Mouse (Mus musculus) ES-Bruce4 (cell line): ENCODE results near the gene Dnajb8.

Experiments used
- CTCF ChIP-seq: IDR thresholded peaks from one replicate; pipeline ENCODE4 v1.8.1; 2011; ENCODE audit warnings: low read depth, low read length
- EP300 ChIP-seq: IDR thresholded peaks from 2 replicates; pipeline ENCODE4 v1.6.1; 2011; ENCODE audit warnings: low read depth, low read length; ENCODE audit not compliant: insufficient read depth
- POLR2A ChIP-seq: IDR thresholded peaks from one replicate; pipeline ENCODE4 v1.8.1; 2011; ENCODE audit warnings: low read length; ENCODE audit not compliant: insufficient read depth

DNA sequence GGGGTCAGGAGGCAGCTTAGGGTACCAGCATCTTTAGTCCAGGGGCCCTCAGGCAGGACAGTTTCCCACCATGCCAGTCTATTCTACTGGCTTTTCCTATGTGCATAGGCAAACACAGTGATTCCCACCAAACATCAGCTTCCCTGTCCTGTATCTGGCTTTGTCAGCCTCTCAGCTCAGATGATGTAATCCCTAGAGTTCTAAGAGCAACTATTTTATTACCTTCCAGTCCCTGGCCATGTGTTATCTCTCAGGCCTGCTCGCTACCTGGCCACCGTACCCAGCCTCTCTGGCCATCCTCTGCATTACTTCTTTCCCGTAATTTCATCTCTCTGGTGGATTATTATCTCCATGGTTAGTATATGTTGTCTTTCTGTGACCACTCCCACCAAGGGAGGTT is 38.6 kb downstream of the Dnajb8 start:
- TF ChIP-seq POLR2A = no peak
- no peak for TF ChIP-seq EP300
- TF ChIP-seq CTCF = no peak
